Mouse (Mus musculus): ENCODE data around the gene Gm9913. TPM values are rescaled to one million over a fixed set of nuclear protein-coding genes. Genes with fewer than 3 reads are reported as not detected.

Gm9913 gene
- polyA plus RNA-seq, 1 experiment from 2014 or later: 0.13 TPM

DNA sequence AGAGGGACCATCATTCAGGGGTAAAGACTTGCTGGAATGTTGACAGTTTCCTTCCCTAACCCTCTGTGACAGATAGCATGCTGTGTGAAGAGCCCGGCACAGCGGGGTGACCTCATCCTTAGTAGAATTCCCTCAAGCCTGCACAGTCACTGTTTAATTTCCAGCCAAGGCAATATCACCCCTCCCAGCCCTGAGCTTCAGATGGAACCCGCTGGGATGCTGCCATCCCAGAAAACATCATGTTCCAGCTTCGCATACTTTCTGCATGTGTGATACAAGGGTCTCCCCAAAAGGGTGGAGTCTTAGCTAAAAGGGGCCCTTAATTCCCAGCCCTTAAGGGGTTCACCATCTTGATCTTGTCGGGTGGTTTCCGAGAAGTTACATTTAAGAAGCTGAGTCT, 25.8 kb downstream of the Gm9913 start:
- no peaks in the 10 kb centered on the region for H3K9me3 ChIP-seq
- H3K4me3 ChIP-seq: no peak overlapping the region
- ATAC-seq (ENCODE audit: low FRiP score, low read depth): no peak
- H3K4me1 ChIP-seq (replicated peaks): no peaks in the 10 kb centered on the region
- H3K4me2 ChIP-seq: no peak overlapping the region
- no peak overlapping the region for H3K9ac ChIP-seq
- H3K27ac ChIP-seq (replicated peaks): no peak overlapping the region
- H3K36me3 ChIP-seq: no peaks in the 10 kb centered on the region
- 82% methylated on average over 6 of the region's 6 CpGs for WGBS
- no peaks in the 10 kb centered on the region for H3K27me3 ChIP-seq

DNA sequence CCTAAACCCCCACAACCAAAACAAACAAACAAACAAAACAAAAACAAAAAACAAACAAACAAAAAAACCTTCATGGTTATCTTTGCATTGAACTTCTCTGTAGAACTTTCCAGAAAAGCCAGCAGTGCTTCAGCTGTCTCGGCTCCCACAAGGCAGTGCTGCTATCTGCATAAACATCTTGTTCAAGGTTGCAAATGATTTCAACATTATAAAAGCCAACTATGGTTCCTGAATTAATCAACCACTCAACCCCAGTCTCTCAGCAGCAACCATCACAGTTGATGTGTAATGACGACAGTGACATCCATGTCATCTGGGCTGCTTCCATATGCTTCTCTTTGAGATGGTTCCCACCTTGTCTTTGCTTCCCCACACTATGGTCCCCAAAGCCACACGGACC, 34.8 kb downstream of the Gm9913 start:
- Histone ChIP-seq H3K4me2 (no peak overlapping the region), H3K4me1 (replicated peaks) (no peaks in the 10 kb centered on the region), H3K27ac (replicated peaks) (no peak overlapping the region), H3K9ac (no peak overlapping the region), H3K27me3 (no peaks in the 10 kb centered on the region), H3K9me3 (no peaks in the 10 kb centered on the region), H3K4me3 (no peak overlapping the region), H3K36me3 (no peaks in the 10 kb centered on the region)
- no peak for ATAC-seq (ENCODE audit: low FRiP score, low read depth)
- WGBS: 87% methylated on average over 3 of the region's 3 CpGs

DNA sequence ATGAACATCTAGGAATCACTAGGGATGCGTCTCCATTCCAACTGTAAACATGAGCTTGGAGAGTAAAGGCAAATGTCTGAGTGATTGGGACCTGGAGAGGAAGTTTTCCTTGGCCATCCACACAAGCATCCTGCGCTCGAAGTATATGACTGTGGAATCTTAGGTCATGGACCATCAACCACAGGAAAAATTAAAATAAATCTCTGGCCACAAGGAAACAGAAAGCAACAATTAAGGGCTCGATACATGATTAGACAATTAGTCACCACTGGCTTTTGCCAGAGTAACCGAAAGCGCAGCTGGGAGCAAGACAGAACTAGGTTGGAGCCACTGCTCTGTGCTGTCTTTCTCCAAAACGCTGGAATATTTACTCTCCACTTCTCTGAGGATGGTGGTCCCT, 35.7 kb downstream of the Gm9913 start:
- Histone ChIP-seq H3K4me1 (replicated peaks) (no peaks in the 10 kb centered on the region), H3K4me3 (no peak overlapping the region), H3K36me3 (no peaks in the 10 kb centered on the region), H3K27ac (replicated peaks) (no peak overlapping the region), H3K27me3 (no peaks in the 10 kb centered on the region), H3K9me3 (no peaks in the 10 kb centered on the region), H3K4me2 (no peak overlapping the region), H3K9ac (no peak overlapping the region)
- no peak for ATAC-seq (ENCODE audit: low FRiP score, low read depth)
- 83% methylated on average over 7 of the region's 7 CpGs for WGBS

DNA sequence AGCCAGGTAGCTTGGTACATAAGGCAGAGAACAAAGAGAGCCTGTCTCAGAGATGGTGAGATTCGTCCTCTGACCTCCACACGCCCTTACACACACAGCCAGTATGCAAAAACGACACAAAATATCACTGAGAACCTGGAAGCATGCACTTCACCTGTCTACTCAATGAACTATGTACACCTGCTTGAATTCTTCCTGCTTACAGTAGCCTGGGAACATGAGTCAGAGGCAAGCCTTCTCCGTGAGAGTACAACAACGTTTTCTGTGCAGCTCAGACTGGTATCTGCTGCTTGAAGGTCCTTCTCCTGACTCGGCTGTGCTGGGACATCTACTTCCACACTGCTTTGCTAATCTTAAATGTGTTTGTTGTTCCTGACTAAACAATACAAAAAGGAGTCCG, 36.6 kb downstream of the Gm9913 start:
- Histone ChIP-seq H3K4me1 (replicated peaks) (no peaks in the 10 kb centered on the region), H3K4me2 (no peak overlapping the region), H3K9ac (no peak overlapping the region), H3K27me3 (no peaks in the 10 kb centered on the region), H3K9me3 (no peaks in the 10 kb centered on the region), H3K36me3 (no peaks in the 10 kb centered on the region), H3K27ac (replicated peaks) (no peak overlapping the region), H3K4me3 (no peak overlapping the region)
- ATAC-seq (ENCODE audit: low FRiP score, low read depth): no peak
- 89% methylated on average over 7 of the region's 7 CpGs for WGBS

DNA sequence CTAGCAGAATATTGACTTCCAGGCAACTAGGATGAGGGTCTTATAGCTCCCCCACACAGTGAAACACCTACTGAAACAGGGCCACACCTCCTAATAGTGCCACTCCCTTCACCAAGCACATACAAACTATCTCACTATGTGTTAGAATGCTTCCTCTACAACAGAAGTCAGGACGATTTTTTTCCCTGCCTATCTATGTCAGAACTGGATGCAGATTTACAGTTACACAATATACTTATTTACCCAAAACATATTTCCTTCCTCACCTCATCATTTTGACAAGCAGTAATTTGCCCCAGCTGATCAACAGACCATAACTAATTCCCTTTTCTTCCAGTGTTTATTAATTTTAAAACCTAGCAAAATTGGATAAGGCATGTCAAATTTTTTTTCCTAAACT, 38.8 kb downstream of the Gm9913 start:
- Histone ChIP-seq H3K9ac (no peak overlapping the region), H3K4me3 (no peak overlapping the region), H3K27me3 (no peaks in the 10 kb centered on the region), H3K4me2 (no peak overlapping the region), H3K27ac (replicated peaks) (no peak overlapping the region), H3K36me3 (no peaks in the 10 kb centered on the region), H3K4me1 (replicated peaks) (no peaks in the 10 kb centered on the region), H3K9me3 (no peaks in the 10 kb centered on the region)
- no peak for ATAC-seq (ENCODE audit: low FRiP score, low read depth)
- WGBS: 76% methylated on average over 1 of the region's 1 CpGs

DNA sequence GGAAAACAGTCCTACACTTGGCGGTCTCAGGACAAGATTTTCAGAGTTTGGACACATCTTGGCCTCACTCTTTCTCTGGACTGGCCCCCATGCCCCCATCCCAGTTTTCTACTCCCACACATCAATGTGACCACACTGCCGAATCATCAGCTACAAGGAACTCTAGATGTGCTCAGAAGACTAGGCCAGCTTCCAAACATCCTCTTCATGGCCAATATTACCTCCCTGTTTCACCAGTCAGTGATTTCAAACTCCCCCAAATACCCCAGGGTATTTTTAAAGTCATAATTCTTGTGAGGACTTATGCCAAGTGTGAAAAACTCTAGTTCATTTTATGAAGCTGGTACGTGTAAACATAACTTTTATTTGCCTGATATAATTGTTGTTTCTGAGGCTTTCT, 40.1 kb downstream of the Gm9913 start:
- Histone ChIP-seq H3K27ac (replicated peaks) (no peak overlapping the region), H3K36me3 (no peaks in the 10 kb centered on the region), H3K27me3 (no peaks in the 10 kb centered on the region), H3K4me3 (no peak overlapping the region), H3K4me1 (replicated peaks) (no peaks in the 10 kb centered on the region), H3K9ac (no peak overlapping the region), H3K9me3 (no peaks in the 10 kb centered on the region), H3K4me2 (no peak overlapping the region)
- 91% methylated on average over 3 of the region's 3 CpGs for WGBS
- no peak for ATAC-seq (ENCODE audit: low FRiP score, low read depth)

DNA sequence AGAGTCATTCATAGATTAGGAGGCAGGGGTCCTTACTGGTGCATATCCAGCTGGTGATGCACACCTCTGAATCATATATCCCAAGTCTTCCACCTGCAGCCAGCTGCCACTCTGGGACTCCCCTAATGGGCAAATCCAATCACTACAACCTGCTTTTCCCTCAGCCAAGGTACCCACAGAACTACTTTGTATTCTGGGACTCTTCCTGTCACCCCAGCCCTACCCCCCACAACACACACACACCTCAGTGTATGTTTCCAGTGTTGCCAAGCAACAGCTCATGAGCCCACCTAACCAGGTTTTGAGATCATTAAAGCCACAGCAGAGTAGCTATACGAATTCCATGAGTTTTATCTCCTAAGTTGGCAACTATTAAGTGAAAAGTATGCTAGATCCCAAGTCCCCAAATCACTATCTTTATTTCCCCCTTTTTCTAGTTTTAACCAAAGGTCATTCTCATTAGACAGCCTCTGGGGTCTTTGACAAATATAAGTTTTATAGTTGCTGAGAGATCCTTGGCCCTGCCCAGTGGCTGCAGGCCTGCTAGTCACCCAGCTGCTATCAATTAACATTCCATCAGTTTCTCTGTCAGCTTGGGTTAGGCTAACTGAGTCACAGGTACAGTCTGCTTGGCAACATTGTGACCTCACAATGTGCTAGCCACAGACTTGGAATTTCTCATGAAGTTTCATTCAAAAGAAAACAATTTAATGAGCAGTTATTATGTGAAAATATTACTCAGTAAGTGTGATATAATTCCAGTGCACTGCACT, 44.1 kb downstream of the Gm9913 start:
- H3K4me3 ChIP-seq: no peak overlapping the region
- H3K9me3 ChIP-seq: no peaks in the 10 kb centered on the region
- 74% methylated on average over 1 of the region's 1 CpGs for WGBS
- no peaks in the 10 kb centered on the region for H3K36me3 ChIP-seq
- no peak overlapping the region for H3K4me2 ChIP-seq
- H3K4me1 ChIP-seq (replicated peaks): no peaks in the 10 kb centered on the region
- H3K27ac ChIP-seq (replicated peaks): no peak overlapping the region
- H3K9ac ChIP-seq: no peak overlapping the region
- H3K27me3 ChIP-seq: no peaks in the 10 kb centered on the region
- no peak for ATAC-seq (ENCODE audit: low FRiP score, low read depth)

DNA sequence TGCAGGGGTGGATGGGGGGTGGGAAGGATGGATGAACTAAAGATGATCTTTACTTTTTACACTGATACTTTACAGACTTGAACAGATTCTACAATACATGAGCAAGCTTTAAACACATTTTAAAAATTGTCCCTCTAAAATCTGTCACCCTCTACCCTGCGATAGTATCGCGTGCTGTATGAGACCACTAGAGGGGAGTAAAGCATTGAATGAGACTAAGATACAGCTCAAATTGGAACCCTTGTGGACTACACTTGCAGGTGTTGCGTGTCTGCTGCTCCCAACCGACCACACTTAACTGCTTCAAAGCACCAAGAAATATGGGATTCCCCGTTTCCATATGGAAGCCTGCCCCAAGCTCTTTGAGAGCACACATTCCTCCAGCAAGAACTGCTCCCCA, 50.9 kb downstream of the Gm9913 start:
- no peak overlapping the region for H3K4me2 ChIP-seq
- H3K27me3 ChIP-seq: no peaks in the 10 kb centered on the region
- peaks cover 10% of the 10 kb centered on the region; the same call in 1 of the 2 replicates for H3K4me1 ChIP-seq (replicated peaks)
- WGBS: 80% methylated on average over 6 of the region's 6 CpGs
- no peak overlapping the region for H3K9ac ChIP-seq
- no peak overlapping the region for H3K4me3 ChIP-seq
- H3K9me3 ChIP-seq: no peaks in the 10 kb centered on the region
- H3K27ac ChIP-seq (replicated peaks): no peak overlapping the region
- ATAC-seq (ENCODE audit: low FRiP score, low read depth): no peak
- H3K36me3 ChIP-seq: no peaks in the 10 kb centered on the region

Other genes with a start within 250 kb of the Gm9913 start
- 2.8 and 3.0 TPM in 2 replicates for gene Fbn1, start 2.9 kb downstream of the Gm9913 start, polyA plus RNA-seq (2015; fragmentation: Nextera tagmentation; extraction: Ambion mirVana)
- gene Cep152, start 120.0 kb downstream of the Gm9913 start, polyA plus RNA-seq (2015; fragmentation: Nextera tagmentation; extraction: Ambion mirVana): 3.1 TPM in 2 replicates
- 371 and 409 TPM in 2 replicates for gene Eid1, start 168.0 kb downstream of the Gm9913 start, polyA plus RNA-seq (2015; fragmentation: Nextera tagmentation; extraction: Ambion mirVana)
- 3.8 and 4.4 TPM in 2 replicates for gene Shc4, start 219.1 kb downstream of the Gm9913 start, polyA plus RNA-seq (2015; fragmentation: Nextera tagmentation; extraction: Ambion mirVana)